Comparison of ENCODE assay signal across 9 mouse cellular contexts in the genomic region with DNA sequence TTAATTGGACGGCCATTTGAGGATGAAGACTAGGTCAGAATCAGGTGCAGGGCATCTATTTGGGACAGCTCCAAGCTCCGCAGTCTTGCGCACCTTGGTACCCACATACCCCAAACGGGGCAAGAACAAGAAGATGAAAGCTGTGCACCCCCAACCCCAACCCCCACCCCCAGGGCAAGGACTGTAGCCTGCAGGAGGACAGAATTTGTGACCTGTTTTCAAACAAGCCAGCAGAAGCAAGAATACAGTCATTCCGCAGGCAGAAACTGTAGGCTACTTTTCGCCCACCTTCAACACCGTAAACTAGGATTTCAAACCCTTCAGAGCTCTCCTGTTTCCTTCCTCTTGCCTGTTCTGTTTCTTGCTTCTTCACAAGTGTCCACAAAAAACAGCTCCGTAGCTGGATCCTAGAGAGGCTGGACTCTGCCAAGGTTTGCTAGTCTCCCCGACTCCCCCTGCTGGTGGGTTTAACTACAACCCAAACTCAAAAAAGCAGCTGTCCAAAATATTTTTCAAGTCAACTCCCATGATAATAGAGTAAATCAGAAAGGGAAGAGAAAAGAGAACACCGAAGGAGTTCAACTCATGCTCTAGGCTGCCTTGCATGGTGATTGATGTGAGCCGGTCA.
A peak's percentile ranks its signal among the peaks of the same experiment; 100 is the strongest.
DNase-seq lines count a peak whose midpoint lies in the region; ATAC-seq and TF ChIP-seq lines count a peak whose summit lies in the region.
"Had no signal": no experiment of that assay in that cellular context is flagged by ENCODE, and none has a peak within 500 bp of the region (broad histone marks: within the 10 kb centered on the region; RNA-seq: fewer than 3 reads in every experiment).

No protein-coding gene starts in this region.

- TF ChIP-seq EP300 in liver, embryonic 14.5 days (IDR thresholded peaks at IDR 0.05; ENCODE audit: low read depth), result no peak

- ATAC-seq in liver, embryonic 12.5 days, result no peak
- ATAC-seq in frontal cortex, adult (ENCODE audit: low TSS enrichment), result peak; percentile 65
- no peak for ATAC-seq in liver, embryonic 14.5 days (ENCODE audit: insufficient read depth)
- no peak for ATAC-seq in erythroblast, adult 5-6 weeks (replicated peaks; ENCODE audit: low FRiP score, poor library complexity, severe bottlenecking)

- H3K27ac ChIP-seq in liver, adult 2 months (replicated peaks; ENCODE audit: insufficient read depth, low read depth, low read length), result no peak overlapping the region
- no peak overlapping the region for H3K27ac ChIP-seq in liver, embryonic 12.5 days
- no peak overlapping the region for H3K27ac ChIP-seq in liver, embryonic 14.5 days
- H3K27ac ChIP-seq: liver, embryonic 13.5 days had no signal

- H3K36me3 ChIP-seq in liver, adult 2 months (ENCODE audit: control insufficient read depth, insufficient read depth, low read length), result no peaks in the 10 kb centered on the region
- no peaks in the 10 kb centered on the region for H3K36me3 ChIP-seq in liver, embryonic 12.5 days
- no peaks in the 10 kb centered on the region for H3K36me3 ChIP-seq in liver, embryonic 14.5 days (replicated peaks; ENCODE audit: control insufficient read depth, insufficient read depth, low read depth)
- H3K36me3 ChIP-seq: liver, embryonic 13.5 days had no signal

- H3K9ac ChIP-seq in liver, adult 2 months (ENCODE audit: low read depth, low read length), result no peak overlapping the region
- H3K9ac ChIP-seq in liver, embryonic 12.5 days, result no peak overlapping the region
- H3K9ac ChIP-seq in liver, embryonic 14.5 days (replicated peaks), result no peak overlapping the region
- H3K9ac ChIP-seq: liver, embryonic 13.5 days had no signal

- peak; percentile 18 for DNase-seq in liver, adult 2 months (ENCODE audit: extremely low read depth, low read depth, low spot score)
- DNase-seq in c-Kit-positive CD71-negative TER-119-negative erythroid progenitor cells, embryonic 14.5 days (ENCODE audit: low read depth), result peak; percentile 12
- peak; percentile 77 for DNase-seq in kidney, postnatal 10 days
- no peak for DNase-seq in liver, embryonic 14.5 days (ENCODE audit: low read depth in 3 of 3, low spot score in 3 of 3)
- DNase-seq in right cerebral cortex, adult 18-20 months, result peak; percentile 63
- DNase-seq: liver, embryonic 13.5 days had no signal

- no peaks in the 10 kb centered on the region for H3K79me2 ChIP-seq in liver, adult 2 months (ENCODE audit: control insufficient read depth, insufficient read depth, low read length)

- no peaks in the 10 kb centered on the region; the same call in 1 of the 2 replicates for H3K4me1 ChIP-seq in liver, adult 2 months (ENCODE audit: control insufficient read depth, insufficient read depth, low read length)
- no peaks in the 10 kb centered on the region for H3K4me1 ChIP-seq in liver, embryonic 12.5 days
- H3K4me1 ChIP-seq in liver, embryonic 14.5 days (replicated peaks; ENCODE audit: control insufficient read depth in 2 of 2, insufficient read depth in 2 of 2, low read length in 1 of 2), result no peaks in the 10 kb centered on the region
- H3K4me1 ChIP-seq: liver, embryonic 13.5 days had no signal

- TF ChIP-seq POLR2A in liver, adult 2 months (IDR thresholded peaks at IDR 0.05; ENCODE audit: extremely low read depth, insufficient read depth, low read length), result no peak

- H3K9me3 ChIP-seq in liver, embryonic 12.5 days (replicated peaks), result no peaks in the 10 kb centered on the region
- no peaks in the 10 kb centered on the region for H3K9me3 ChIP-seq in liver, embryonic 14.5 days (ENCODE audit: control insufficient read depth, low read length)
- H3K9me3 ChIP-seq: liver, embryonic 13.5 days had no signal

- H3K27me3 ChIP-seq in liver, adult 2 months (ENCODE audit: control insufficient read depth, insufficient read depth, low read length), result no peaks in the 10 kb centered on the region
- H3K27me3 ChIP-seq in liver, embryonic 12.5 days (replicated peaks), result no peaks in the 10 kb centered on the region
- H3K27me3 ChIP-seq in liver, embryonic 14.5 days (ENCODE audit: control insufficient read depth, insufficient read depth, low read length), result no peaks in the 10 kb centered on the region
- H3K27me3 ChIP-seq: liver, embryonic 13.5 days had no signal

- TF ChIP-seq CTCF in liver, adult 2 months (IDR thresholded peaks at IDR 0.05; ENCODE audit: low read depth, low read length), result peak; percentile 41; the same call in 1 of the 2 replicates
- peak; percentile 41; the same call in 1 of the 2 replicates for TF ChIP-seq CTCF in liver, embryonic 14.5 days (IDR thresholded peaks at IDR 0.05; ENCODE audit: low read depth)

- 66% methylated on average over 11 of the region's 11 CpGs for WGBS in liver, adult 2 months
- WGBS in liver, embryonic 12.5 days (ENCODE audit: insufficient replicate concordance), result 55% methylated on average over 11 of the region's 11 CpGs
- 51% methylated on average over 11 of the region's 11 CpGs for WGBS in liver, embryonic 14.5 days (ENCODE audit: insufficient replicate concordance)

- no peak overlapping the region for H3K4me3 ChIP-seq in liver, adult 2 months (ENCODE audit: insufficient read depth, low read depth, low read length)
- H3K4me3 ChIP-seq in liver, embryonic 12.5 days, result no peak overlapping the region
- no peak overlapping the region for H3K4me3 ChIP-seq in liver, embryonic 14.5 days (ENCODE audit: insufficient read depth in 1 of 2, low read depth in 2 of 2, low read length in 2 of 2)
- H3K4me3 ChIP-seq: liver, embryonic 13.5 days had no signal

- no peak overlapping the region for H3K4me2 ChIP-seq in liver, embryonic 12.5 days
- no peak overlapping the region for H3K4me2 ChIP-seq in liver, embryonic 14.5 days (ENCODE audit: low read depth)
- H3K4me2 ChIP-seq: liver, embryonic 13.5 days had no signal

Comparison
In these comparisons a context has a peak if more than half of its experiments do, and no peak if none do; other contexts are left out.
1. DNase-seq: peak in liver, adult 2 months (single experiment), c-Kit-positive CD71-negative TER-119-negative erythroid progenitor cells, embryonic 14.5 days (single experiment), kidney, postnatal 10 days (single experiment) and right cerebral cortex, adult 18-20 months (single experiment); none in liver, embryonic 14.5 days (0 of 3).